Mouse (Mus musculus): ENCODE results near the gene Asna1. TPM values are rescaled to one million over a fixed set of nuclear protein-coding genes. Genes with fewer than 3 reads are reported as not detected.

Asna1 gene
- total RNA-seq, 2 experiments from 2014 or later = 73.5 to 82.3 TPM

GRCm38 (mm10) chr8:84977435-84978247 lies 47.4 kb downstream of the Asna1 start:
- 0 out of 2 replicates have a peak, but pooled peaks have one; percentile 3 for ATAC-seq (replicated peaks; ENCODE audit: low FRiP score, low TSS enrichment, poor library complexity, severe bottlenecking)

- no peak for ATAC-seq (replicated peaks; ENCODE audit: low FRiP score, low TSS enrichment, poor library complexity, severe bottlenecking)
Observed at GRCm38 (mm10) chr8:84976763-84977434, 48.2 kb downstream of the Asna1 start.

DNA sequence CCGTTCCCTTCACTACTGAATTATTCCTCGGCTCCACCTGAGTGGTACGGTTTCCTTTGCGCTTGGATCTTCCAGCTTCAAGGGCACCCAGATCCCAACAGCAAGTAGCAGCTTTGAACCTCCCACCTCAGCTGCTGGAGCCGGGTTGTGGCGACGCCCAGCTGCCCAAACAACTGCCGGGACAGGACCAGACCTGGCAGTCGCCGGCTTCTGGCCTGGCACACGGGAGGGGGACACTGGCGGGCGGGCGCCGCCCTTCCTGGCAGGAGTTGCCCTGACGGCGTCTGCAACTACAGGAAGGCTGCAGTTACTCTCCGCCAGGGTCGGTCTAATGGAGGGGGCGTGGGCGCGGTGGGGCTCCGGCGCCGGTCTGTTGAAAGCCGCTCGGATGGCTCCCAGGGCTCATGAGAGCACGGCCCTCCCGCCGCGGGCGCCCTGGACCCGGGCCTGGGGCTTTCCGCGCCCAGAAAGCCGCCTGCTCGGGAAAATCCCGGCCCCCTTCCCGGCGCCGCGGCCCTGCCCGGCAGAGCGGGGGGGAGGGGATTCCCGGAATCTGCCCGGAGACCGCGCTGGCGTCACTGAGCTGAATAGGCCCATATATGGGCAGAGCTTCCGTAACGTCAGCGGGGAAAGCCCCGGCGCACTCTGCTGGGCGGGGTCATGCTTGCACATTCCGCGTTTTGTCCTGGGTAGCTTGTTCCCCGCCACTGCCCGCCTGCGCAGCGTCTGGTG lies 48.9 kb downstream of the Asna1 start:
- ATAC-seq (replicated peaks; ENCODE audit: low FRiP score, low TSS enrichment, poor library complexity, severe bottlenecking) = peak; percentile 67

- no peak for ATAC-seq (replicated peaks; ENCODE audit: low FRiP score, low TSS enrichment, poor library complexity, severe bottlenecking)
Observed at GRCm38 (mm10) chr8:84975434-84975833, 49.6 kb downstream of the Asna1 start.

DNA sequence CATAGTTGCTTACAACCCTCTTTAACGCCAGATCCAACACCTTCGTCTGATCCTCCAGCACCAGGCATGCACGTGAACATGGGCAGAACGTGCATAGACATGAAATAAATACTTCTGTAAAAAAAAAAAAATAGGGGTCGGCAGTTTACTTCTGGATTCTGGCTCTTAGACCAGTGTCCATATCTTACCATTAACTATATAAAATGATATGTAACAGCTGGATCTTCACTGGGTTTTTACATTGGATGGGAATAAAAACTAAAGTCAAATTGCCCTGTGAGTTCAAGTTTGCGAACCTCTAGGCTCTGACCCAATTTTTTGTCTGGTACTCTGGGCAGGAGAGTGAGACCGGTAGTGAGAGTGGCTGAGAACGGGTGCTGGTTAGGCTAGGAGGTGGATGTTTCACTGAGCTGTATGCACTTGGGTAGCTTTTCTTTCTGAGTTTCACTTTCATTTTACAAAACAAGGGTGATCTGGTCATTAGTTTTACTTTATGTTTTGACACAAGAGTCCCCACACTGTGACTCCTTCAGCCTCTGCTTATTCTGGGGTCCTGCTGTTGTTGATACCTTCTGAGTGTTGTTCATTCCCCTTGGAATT lies 50.4 kb downstream of the Asna1 start:
- ATAC-seq (replicated peaks; ENCODE audit: low FRiP score, low TSS enrichment, poor library complexity, severe bottlenecking) = no peak

GRCm38 (mm10) chr8:84973803-84974542 lies 51.1 kb downstream of the Asna1 start:
- ATAC-seq (replicated peaks; ENCODE audit: low FRiP score, low TSS enrichment, poor library complexity, severe bottlenecking) = no peak

DNA sequence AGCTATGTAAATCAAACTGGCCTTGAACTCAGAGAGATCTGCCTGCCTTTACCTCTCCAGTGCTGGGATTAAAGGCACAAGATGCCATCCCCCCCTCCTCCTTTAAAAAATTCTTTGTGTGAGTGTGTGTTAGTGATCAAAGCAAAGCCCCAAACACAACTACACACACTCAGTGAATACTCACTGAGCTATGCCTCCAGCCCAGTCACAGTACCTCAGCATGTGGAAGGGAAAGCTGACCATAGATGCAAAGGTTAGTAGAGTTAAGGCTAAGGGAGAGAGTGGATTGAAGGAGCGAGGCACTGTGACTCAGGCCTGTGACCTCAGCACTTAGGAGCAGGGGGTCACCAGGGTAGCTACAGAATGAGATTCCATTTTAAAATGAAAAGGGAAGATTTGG lies 52.0 kb downstream of the Asna1 start:
- no peak for ATAC-seq (replicated peaks; ENCODE audit: low FRiP score, low TSS enrichment, poor library complexity, severe bottlenecking)

GRCm38 (mm10) chr8:84970913-84971312 lies 54.2 kb downstream of the Asna1 start:
- peak; percentile 64 for ATAC-seq (replicated peaks; ENCODE audit: low FRiP score, low TSS enrichment, poor library complexity, severe bottlenecking)

- no peak for ATAC-seq (replicated peaks; ENCODE audit: low FRiP score, low TSS enrichment, poor library complexity, severe bottlenecking)
Observed at GRCm38 (mm10) chr8:84970135-84970790, 54.8 kb downstream of the Asna1 start.

DNA sequence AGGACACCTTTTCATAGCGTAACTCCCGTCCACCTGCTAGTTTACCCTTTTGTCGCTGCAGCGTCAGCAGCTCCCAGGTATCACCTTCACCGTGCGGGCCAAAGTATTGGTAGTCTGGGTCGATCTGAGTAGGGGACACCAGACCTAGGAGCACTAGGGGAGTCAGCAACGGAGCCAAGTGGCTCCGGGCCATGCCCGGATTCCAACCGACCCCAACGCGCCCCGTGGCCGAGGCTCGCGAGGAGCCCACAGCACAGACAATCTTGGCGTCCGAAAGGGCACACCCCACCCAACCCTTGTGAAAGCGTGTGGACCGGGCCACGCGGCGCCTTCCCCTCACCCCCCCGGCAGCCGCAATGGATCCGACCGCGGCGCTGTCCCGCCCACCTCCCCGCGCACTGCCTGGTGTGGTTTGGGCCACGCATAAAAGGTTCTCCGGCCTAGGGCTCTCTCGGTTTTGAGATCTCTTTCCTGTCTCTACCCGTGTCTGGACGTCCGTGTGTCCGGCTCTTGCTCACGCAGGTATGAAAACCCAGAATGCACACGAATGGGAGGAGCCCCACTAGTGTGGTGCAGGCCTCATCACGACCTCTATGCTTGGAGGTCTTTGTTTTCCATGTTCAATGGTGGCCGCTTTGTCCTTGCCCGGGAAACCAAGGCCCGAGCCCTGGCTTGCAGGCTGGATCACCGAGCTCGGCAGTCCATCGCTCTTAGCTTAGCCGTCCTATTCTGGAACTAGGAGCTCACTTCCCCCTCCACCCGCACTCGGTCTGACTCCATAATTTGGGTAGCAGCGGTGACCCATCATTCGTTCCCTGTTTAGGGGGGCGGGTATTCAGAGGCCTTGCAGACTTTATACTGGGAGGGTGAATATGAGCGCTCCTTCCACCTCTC lies 55.6 kb downstream of the Asna1 start, which contains the start of the genes Gm49661, Prdx2 and Rnaseh2a:
Gm49661 (minus strand) TSS at position 193 of the 894 bp plus-strand sequence.
Prdx2 (plus strand) TSS at position 347 of the 894 bp plus-strand sequence.
Rnaseh2a (minus strand) TSS at position 527 of the 894 bp plus-strand sequence.
- ATAC-seq (replicated peaks; ENCODE audit: low FRiP score, low TSS enrichment, poor library complexity, severe bottlenecking) = peak; percentile 31

DNA sequence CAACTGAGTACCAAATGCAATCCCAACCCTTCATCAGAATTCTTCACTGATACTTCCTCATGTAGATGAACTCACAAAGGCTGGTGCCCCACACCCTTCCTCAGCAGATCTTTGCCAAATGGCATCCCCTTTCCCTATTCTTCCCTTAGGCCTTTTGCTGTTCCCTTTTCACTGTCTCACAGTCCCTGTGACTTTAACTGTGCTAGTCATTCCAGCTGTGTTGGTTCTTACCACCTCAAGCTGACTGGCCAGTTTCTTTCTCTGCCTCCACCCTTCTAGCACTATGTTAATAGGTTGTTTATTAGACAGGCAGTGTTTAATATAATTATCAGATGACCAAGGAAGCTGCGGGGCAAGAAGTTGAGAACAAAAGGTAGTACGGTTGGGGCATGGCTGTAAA lies 56.4 kb downstream of the Asna1 start:
- ATAC-seq (replicated peaks; ENCODE audit: low FRiP score, low TSS enrichment, poor library complexity, severe bottlenecking) = no peak

Other genes with a start within 250 kb of the Asna1 start
- gene Nfix, start 224.9 kb downstream of the Asna1 start, total RNA-seq (2014; fragmentation: Nextera tagmentation) = 73.4 and 79.7 TPM in 2 replicates
- gene Nfix, start 224.9 kb downstream of the Asna1 start, total RNA-seq (2017) = 13.3 and 26.0 TPM in 2 replicates
- gene Dand5, start 202.5 kb downstream of the Asna1 start, total RNA-seq (2014; fragmentation: Nextera tagmentation) = 4.7 TPM in 2 replicates
- gene Dand5, start 202.5 kb downstream of the Asna1 start, total RNA-seq (2017) = 3.5 and 3.7 TPM in 2 replicates
- gene Gadd45gip1, start 193.8 kb downstream of the Asna1 start, total RNA-seq (2014; fragmentation: Nextera tagmentation) = 28.3 and 31.1 TPM in 2 replicates
- 53.1 and 61.8 TPM in 2 replicates for gene Gadd45gip1, start 193.8 kb downstream of the Asna1 start, total RNA-seq (2017)
- gene Rad23a, start 184.6 kb downstream of the Asna1 start, total RNA-seq (2014; fragmentation: Nextera tagmentation) = 94.8 and 151 TPM in 2 replicates
- 38.4 and 43.7 TPM in 2 replicates for gene Rad23a, start 184.6 kb downstream of the Asna1 start, total RNA-seq (2017)
- gene Calr, start 178.3 kb downstream of the Asna1 start, total RNA-seq (2014; fragmentation: Nextera tagmentation) = 286 and 320 TPM in 2 replicates
- gene Calr, start 178.3 kb downstream of the Asna1 start, total RNA-seq (2017) = 1,361 and 1,527 TPM in 2 replicates
- gene Farsa, start 168.3 kb downstream of the Asna1 start, total RNA-seq (2014; fragmentation: Nextera tagmentation) = 101 and 104 TPM in 2 replicates
- gene Farsa, start 168.3 kb downstream of the Asna1 start, total RNA-seq (2017) = 151 and 153 TPM in 2 replicates
- gene Syce2, start 153.2 kb downstream of the Asna1 start, total RNA-seq (2014; fragmentation: Nextera tagmentation) = 101 and 135 TPM in 2 replicates
- 98.9 and 102 TPM in 2 replicates for gene Syce2, start 153.2 kb downstream of the Asna1 start, total RNA-seq (2017)
- 34.7 and 51.0 TPM in 2 replicates for gene Gcdh, start 131.4 kb downstream of the Asna1 start, total RNA-seq (2014; fragmentation: Nextera tagmentation)
- 37.0 and 42.9 TPM in 2 replicates for gene Gcdh, start 131.4 kb downstream of the Asna1 start, total RNA-seq (2017)
- 193 and 197 TPM in 2 replicates for gene Klf1, start 123.4 kb downstream of the Asna1 start, total RNA-seq (2014; fragmentation: Nextera tagmentation)
- gene Klf1, start 123.4 kb downstream of the Asna1 start, total RNA-seq (2017) = 162 and 228 TPM in 2 replicates
- 29.1 and 38.8 TPM in 2 replicates for gene Dnase2a, start 116.7 kb downstream of the Asna1 start, total RNA-seq (2014; fragmentation: Nextera tagmentation)
- 26.7 and 42.2 TPM in 2 replicates for gene Dnase2a, start 116.7 kb downstream of the Asna1 start, total RNA-seq (2017)
- 0.45 TPM in 1 of 2 replicates, not detected in the other for gene Mast1, start 87.9 kb downstream of the Asna1 start, total RNA-seq (2014; fragmentation: Nextera tagmentation)
- 0.42 TPM in 1 of 2 replicates, not detected in the other for gene Mast1, start 87.9 kb downstream of the Asna1 start, total RNA-seq (2017)
- not detected in 2 replicates for gene Rtbdn, start 78.3 kb downstream of the Asna1 start, total RNA-seq (2014; fragmentation: Nextera tagmentation)
- not detected in 2 replicates for gene Rtbdn, start 78.3 kb downstream of the Asna1 start, total RNA-seq (2017)
- not detected in 2 replicates for gene Gm49661, start 55.8 kb downstream of the Asna1 start, total RNA-seq (2014; fragmentation: Nextera tagmentation)
- gene Gm49661, start 55.8 kb downstream of the Asna1 start, total RNA-seq (2017) = not detected in 2 replicates
- gene Prdx2, start 55.7 kb downstream of the Asna1 start, total RNA-seq (2014; fragmentation: Nextera tagmentation) = 898 and 1,004 TPM in 2 replicates
- 1,011 and 1,021 TPM in 2 replicates for gene Prdx2, start 55.7 kb downstream of the Asna1 start, total RNA-seq (2017)
- 198 and 202 TPM in 2 replicates for gene Rnaseh2a, start 55.5 kb downstream of the Asna1 start, total RNA-seq (2014; fragmentation: Nextera tagmentation)
- 119 and 151 TPM in 2 replicates for gene Rnaseh2a, start 55.5 kb downstream of the Asna1 start, total RNA-seq (2017)
- gene Junb, start 46.6 kb downstream of the Asna1 start, total RNA-seq (2014; fragmentation: Nextera tagmentation) = 4.1 and 8.0 TPM in 2 replicates
- 57.8 and 74.2 TPM in 2 replicates for gene Junb, start 46.6 kb downstream of the Asna1 start, total RNA-seq (2017)
- 7.7 and 9.6 TPM in 2 replicates for gene Hook2, start 34.7 kb downstream of the Asna1 start, total RNA-seq (2014; fragmentation: Nextera tagmentation)
- gene Hook2, start 34.7 kb downstream of the Asna1 start, total RNA-seq (2017) = 11.0 and 19.9 TPM in 2 replicates
- not detected in 2 replicates for gene Best2, start 10.8 kb downstream of the Asna1 start, total RNA-seq (2014; fragmentation: Nextera tagmentation)
- not detected in 2 replicates for gene Best2, start 10.8 kb downstream of the Asna1 start, total RNA-seq (2017)
- 137 and 159 TPM in 2 replicates for gene Trir, start 1.5 kb upstream of the Asna1 start, total RNA-seq (2014; fragmentation: Nextera tagmentation)
- 342 and 455 TPM in 2 replicates for gene Trir, start 1.5 kb upstream of the Asna1 start, total RNA-seq (2017)
- gene Tnpo2, start 11.6 kb upstream of the Asna1 start, total RNA-seq (2014; fragmentation: Nextera tagmentation) = 42.2 and 68.5 TPM in 2 replicates
- 20.3 and 28.3 TPM in 2 replicates for gene Tnpo2, start 11.6 kb upstream of the Asna1 start, total RNA-seq (2017)
- gene Fbxw9, start 34.8 kb upstream of the Asna1 start, total RNA-seq (2014; fragmentation: Nextera tagmentation) = 11.0 and 21.1 TPM in 2 replicates
- gene Fbxw9, start 34.8 kb upstream of the Asna1 start, total RNA-seq (2017) = 1.4 and 5.8 TPM in 2 replicates
- not detected in 2 replicates for gene Gm5741, start 42.7 kb upstream of the Asna1 start, total RNA-seq (2014; fragmentation: Nextera tagmentation)
- gene Gm5741, start 42.7 kb upstream of the Asna1 start, total RNA-seq (2017) = not detected in 2 replicates
- 69.1 and 99.2 TPM in 2 replicates for gene Dhps, start 46.5 kb upstream of the Asna1 start, total RNA-seq (2014; fragmentation: Nextera tagmentation)
- gene Dhps, start 46.5 kb upstream of the Asna1 start, total RNA-seq (2017) = 15.0 and 17.6 TPM in 2 replicates
- 172 and 250 TPM in 2 replicates for gene Wdr83os, start 55.5 kb upstream of the Asna1 start, total RNA-seq (2014; fragmentation: Nextera tagmentation)
- 40.4 and 61.3 TPM in 2 replicates for gene Wdr83os, start 55.5 kb upstream of the Asna1 start, total RNA-seq (2017)
- gene Wdr83, start 56.0 kb upstream of the Asna1 start, total RNA-seq (2014; fragmentation: Nextera tagmentation) = 50.1 and 102 TPM in 2 replicates
- gene Wdr83, start 56.0 kb upstream of the Asna1 start, total RNA-seq (2017) = 23.1 and 25.2 TPM in 2 replicates
- gene Man2b1, start 58.0 kb upstream of the Asna1 start, total RNA-seq (2014; fragmentation: Nextera tagmentation) = 30.8 and 30.9 TPM in 2 replicates
- 9.8 and 13.8 TPM in 2 replicates for gene Man2b1, start 58.0 kb upstream of the Asna1 start, total RNA-seq (2017)
- gene Zfp791, start 97.8 kb upstream of the Asna1 start, total RNA-seq (2014; fragmentation: Nextera tagmentation) = not detected in 2 replicates
- gene Zfp791, start 97.8 kb upstream of the Asna1 start, total RNA-seq (2017) = not detected in 2 replicates
- gene Cks1brt, start 126.6 kb upstream of the Asna1 start, total RNA-seq (2014; fragmentation: Nextera tagmentation) = not detected in 2 replicates
- not detected in 2 replicates for gene Cks1brt, start 126.6 kb upstream of the Asna1 start, total RNA-seq (2017)
- not detected in 2 replicates for gene Olfr371, start 200.7 kb upstream of the Asna1 start, total RNA-seq (2014; fragmentation: Nextera tagmentation)
- not detected in 2 replicates for gene Olfr371, start 200.7 kb upstream of the Asna1 start, total RNA-seq (2017)

Measured in megakaryocyte-erythroid progenitor cell, adult 5-6 weeks (primary cell).